Mouse (Mus musculus) lung, adult 2 months (tissue): ENCODE results near the gene Cpne4. TPM values are rescaled to one million over a fixed set of nuclear protein-coding genes. Genes with fewer than 3 reads are reported as not detected.
A peak's percentile ranks its signal among the peaks of the same experiment; 100 is the strongest.

Experiments
- DNase-seq: peaks from one replicate; pipeline ENCODE4 v3.0.0; 2022
- H3K4me1 ChIP-seq: fragments of 200-500 bp; 2 replicates; pipeline ENCODE4 v1.6.1; 2011; ENCODE audit warnings: low read length; ENCODE audit not compliant: control insufficient read depth, insufficient read depth
- H3K4me3 ChIP-seq: fragments of 200-500 bp; replicated peaks from 2 replicates; pipeline ENCODE3; 2011; ENCODE audit warnings: low read depth, mild to moderate bottlenecking, control low read depth, low read length; ENCODE audit errors: extremely low read depth
- CTCF ChIP-seq: fragments of 200-500 bp; IDR thresholded peaks from 2 replicates; pipeline ENCODE4 v1.5.1; 2011; ENCODE audit warnings: mild to moderate bottlenecking, low read length, control low read depth; ENCODE audit not compliant: insufficient read depth
- POLR2A ChIP-seq: fragments of 200-500 bp; IDR thresholded peaks from 2 replicates; pipeline ENCODE4 v1.6.1; 2011; ENCODE audit warnings: low read depth, mild to moderate bottlenecking, control low read depth, low read length, borderline replicate concordance; ENCODE audit errors: extremely low read depth
- whole genome bisulfite sequencing: fragments of 180-500 bp; shearing (Covaris S2); methylation state at CpG from one replicate; pipeline ENCODE4 v1.1.7; 2018; 5-methylcytosine and 5-hydroxymethylcytosine counted together
- polyA plus RNA-seq: library from polyadenylated mRNA; depleted of rRNA; stranded (reverse); fragments of >200 nt; gene quantifications from 2 replicates; pipeline ENCODE4 v1.2.3, GENCODE M21; 2012

Cpne4 gene
- polyA plus RNA-seq, 1 experiment, result 0.09 TPM

DNA sequence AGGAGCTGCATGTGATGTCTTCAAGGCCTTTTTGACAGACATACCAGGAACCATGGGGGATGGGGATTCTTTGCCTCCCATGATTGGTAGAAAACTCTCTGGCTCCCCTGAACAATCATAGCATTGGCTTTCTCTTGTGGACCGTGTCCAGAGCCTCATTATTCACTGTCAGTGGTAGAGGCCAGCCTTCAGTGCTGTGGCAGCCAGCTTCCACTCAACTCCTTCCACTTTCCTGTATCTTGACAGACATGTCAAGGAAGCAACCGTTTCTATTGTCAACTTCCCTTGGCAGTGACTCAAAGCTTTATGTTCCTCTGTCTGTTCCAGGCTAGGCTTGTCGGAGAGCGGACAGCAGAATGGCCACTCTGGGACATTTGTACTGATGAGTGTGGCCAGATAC is 112.7 kb downstream of the Cpne4 start:
- WGBS, result 28% methylated on average over 4 of the region's 4 CpGs
- DNase-seq, result no peak

DNA sequence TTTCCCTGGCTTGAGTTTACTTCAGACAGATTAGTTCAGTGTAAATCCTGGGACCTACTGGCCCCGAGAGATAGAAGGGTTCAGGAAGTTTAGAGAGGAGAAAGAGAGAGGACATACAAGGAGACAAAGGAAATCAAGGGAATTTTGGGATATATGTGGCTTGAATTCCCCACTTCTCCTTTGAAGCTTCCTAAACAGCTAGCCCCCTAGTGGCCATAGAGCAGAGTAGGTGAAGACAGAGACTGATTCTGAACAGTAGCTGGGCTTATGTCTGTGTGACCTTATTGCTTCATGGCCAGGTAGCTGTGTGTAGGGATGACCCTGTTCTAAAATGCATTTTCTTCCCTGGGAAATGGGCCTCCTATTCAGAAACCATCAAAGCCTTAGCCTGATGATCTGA is 129.6 kb downstream of the Cpne4 start:
- Histone ChIP-seq H3K4me1 (no peaks in the 10 kb centered on the region), H3K4me3 (no peak overlapping the region)
- DNase-seq, result no peak
- WGBS, result 33% methylated on average over 1 of the region's 1 CpGs
- TF ChIP-seq CTCF (peak; percentile 8; the same call in 1 of the 2 replicates), POLR2A (no peak)

More for the DNA sequence above, 112.7 kb downstream of the Cpne4 start:
- TF ChIP-seq POLR2A (no peak), CTCF (no peak)
- Histone ChIP-seq H3K4me1 (no peaks in the 10 kb centered on the region), H3K4me3 (no peak overlapping the region)

GRCm38 (mm10) chr9:104678571-104678970 is 131.5 kb downstream of the Cpne4 start:
- no peak for DNase-seq
- Histone ChIP-seq H3K4me3 (no peak overlapping the region), H3K4me1 (no peaks in the 10 kb centered on the region)
- WGBS, result 86% methylated on average over 3 of the region's 3 CpGs
- TF ChIP-seq CTCF (no peak), POLR2A (no peak)

DNA sequence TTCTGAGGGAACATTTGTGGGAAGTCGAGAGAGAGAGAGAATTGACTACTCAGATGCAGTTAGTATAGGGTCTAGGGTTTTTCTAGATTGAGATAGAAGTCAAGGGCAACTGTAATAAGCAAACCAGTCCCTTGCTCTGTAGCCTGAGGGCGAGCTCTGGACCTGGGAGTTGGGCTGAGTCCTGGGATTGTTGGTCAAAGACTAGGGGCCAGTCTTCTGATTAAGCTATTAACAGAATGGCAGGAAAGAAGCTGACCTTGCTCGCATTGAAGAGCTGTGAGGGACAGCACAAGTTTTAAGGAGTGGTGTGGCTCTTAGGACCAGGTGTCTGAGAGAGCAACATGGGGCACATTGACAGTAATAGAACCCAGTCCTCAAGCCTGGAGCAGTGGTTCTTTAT is 140.0 kb downstream of the Cpne4 start:
- DNase-seq, result no peak
- no peak for TF ChIP-seq CTCF
- TF ChIP-seq POLR2A, result no peak
- H3K4me1 ChIP-seq, result no peaks in the 10 kb centered on the region
- WGBS, result 51% methylated on average over 3 of the region's 3 CpGs
- H3K4me3 ChIP-seq, result no peak overlapping the region

DNA sequence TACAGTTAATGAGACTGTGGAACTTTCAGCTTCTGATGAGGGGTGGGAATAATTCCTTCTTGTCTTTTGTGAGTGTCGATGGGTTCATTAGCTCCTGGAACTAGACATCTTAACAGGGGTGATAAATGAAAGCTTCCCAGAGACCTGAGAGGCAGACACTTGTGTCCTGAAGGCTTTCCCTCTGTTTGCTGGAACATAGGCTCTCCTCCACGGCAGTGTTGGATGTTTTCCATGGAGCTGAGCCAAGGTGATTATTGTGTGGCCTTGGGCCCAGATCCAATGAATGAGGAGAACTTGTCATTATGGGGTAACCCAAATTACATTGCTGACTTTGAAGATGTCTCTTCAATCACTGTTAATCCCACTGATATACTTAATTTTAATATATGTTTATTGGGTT is 146.1 kb downstream of the Cpne4 start:
- H3K4me3 ChIP-seq, result no peak overlapping the region
- TF ChIP-seq POLR2A (no peak), CTCF (no peak)
- 41% methylated on average over 2 of the region's 2 CpGs for WGBS
- no peaks in the 10 kb centered on the region for H3K4me1 ChIP-seq
- DNase-seq, result no peak

GRCm38 (mm10) chr9:104710831-104711230 is 163.7 kb downstream of the Cpne4 start:
- DNase-seq, result no peak
- Histone ChIP-seq H3K4me3 (no peak overlapping the region), H3K4me1 (no peaks in the 10 kb centered on the region)
- 88% methylated on average over 5 of the region's 5 CpGs for WGBS
- TF ChIP-seq POLR2A, result no peak
- no peak for TF ChIP-seq CTCF

DNA sequence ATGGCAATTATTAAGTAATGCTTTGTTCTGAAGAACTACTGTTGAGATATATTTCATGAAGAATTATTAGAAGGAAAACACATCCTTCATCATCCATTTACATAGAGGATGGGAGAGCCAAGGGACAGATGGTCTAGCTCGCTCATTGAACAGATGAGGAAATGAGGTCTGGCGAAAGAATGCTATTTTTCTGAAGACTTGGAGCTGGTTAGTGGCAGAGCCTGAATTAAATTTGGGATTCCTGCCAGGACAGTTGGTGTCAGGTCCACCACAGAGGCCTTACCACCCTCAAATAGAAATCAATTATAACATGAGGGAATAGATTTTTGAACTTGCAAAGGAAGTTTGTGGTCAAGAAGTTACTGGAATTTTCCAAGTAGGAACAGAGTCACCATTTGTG is 178.2 kb downstream of the Cpne4 start:
- DNase-seq, result no peak
- 65% methylated on average over 2 of the region's 2 CpGs for WGBS
- Histone ChIP-seq H3K4me3 (no peak overlapping the region), H3K4me1 (no peaks in the 10 kb centered on the region)
- no peak for TF ChIP-seq POLR2A
- no peak for TF ChIP-seq CTCF

GRCm38 (mm10) chr9:104742661-104743380 is 195.7 kb downstream of the Cpne4 start:
- TF ChIP-seq CTCF, result no peak
- no peak for TF ChIP-seq POLR2A
- no peaks in the 10 kb centered on the region for H3K4me1 ChIP-seq
- no peak overlapping the region for H3K4me3 ChIP-seq
- no peak for DNase-seq
- WGBS, result 76% methylated on average over 14 of the region's 14 CpGs

- H3K4me1 ChIP-seq, result no peaks in the 10 kb centered on the region
- H3K4me3 ChIP-seq, result no peak overlapping the region
- 63% methylated on average over 14 of the region's 14 CpGs for WGBS
- TF ChIP-seq POLR2A (no peak), CTCF (no peak)
- DNase-seq, result no peak
These were observed 208.4 kb downstream of the Cpne4 start for GRCm38 (mm10) chr9:104755519-104755918.

DNA sequence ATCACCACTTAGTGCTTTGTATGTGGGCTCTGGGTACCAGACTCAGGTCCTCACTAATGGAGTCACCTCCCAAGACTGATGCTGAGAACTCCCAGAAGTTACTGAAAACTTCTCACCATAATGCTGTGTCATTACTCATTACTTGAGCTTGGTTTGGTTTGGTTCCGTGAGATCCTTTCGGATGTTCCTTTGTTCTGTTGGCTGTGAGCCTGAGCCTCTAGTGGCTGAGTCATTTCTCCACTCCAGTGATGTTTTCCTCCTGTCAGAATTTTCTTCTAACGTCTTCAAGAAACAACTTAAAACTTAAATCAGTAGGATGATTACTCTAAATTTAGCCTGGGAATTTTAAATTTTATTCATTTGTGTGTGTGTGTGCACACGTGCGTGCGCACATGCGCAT is 212.9 kb downstream of the Cpne4 start:
- H3K4me3 ChIP-seq, result no peak overlapping the region
- WGBS, result 79% methylated on average over 7 of the region's 7 CpGs
- H3K4me1 ChIP-seq, result no peaks in the 10 kb centered on the region
- no peak for DNase-seq
- TF ChIP-seq CTCF (no peak), POLR2A (no peak)
